Mouse (Mus musculus): ENCODE measurements around the gene Wdr83.

GRCm38 (mm10) chr8:85074617-85075016 lies 6.5 kb downstream of the Wdr83 start:
- no peak for TF ChIP-seq CTCF (IDR thresholded peaks at IDR 0.05; ENCODE audit: extremely low read depth, insufficient read length, insufficient replicate concordance, low read depth, low read length)
- TF ChIP-seq POLR2A (IDR thresholded peaks at IDR 0.05; ENCODE audit: low read depth, low read length), result no peak

Data from small intestine, adult 2 months (tissue).